Mouse (Mus musculus): ENCODE data around the gene Olfr834.

Gene Olfr834

GRCm38 (mm10) chr9:18987690-18988089 lies at the start of gene Olfr834:
Gene Olfr834 (plus strand): TSS chr9:18987990.
- no peak for DNase-seq (ENCODE audit: low read depth, low spot score)

DNA sequence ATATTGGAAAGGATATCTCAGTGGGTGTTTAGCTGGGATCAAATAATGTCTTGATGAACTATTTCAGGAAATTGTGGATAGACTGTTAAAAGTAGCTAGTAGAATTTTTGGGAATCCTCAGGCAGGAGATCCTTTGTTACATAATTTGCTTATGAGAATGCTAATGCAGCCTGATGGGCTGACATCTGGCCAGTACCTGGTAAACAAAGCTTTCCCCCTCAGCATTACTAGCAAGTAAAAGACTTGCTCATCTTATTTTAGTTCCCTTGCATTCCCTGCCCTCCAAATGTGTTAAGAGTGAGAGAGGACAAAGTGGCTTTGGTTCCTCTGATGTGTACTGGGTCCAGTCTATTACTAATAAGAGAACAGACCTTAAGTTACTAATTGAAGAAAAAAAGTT lies 25.8 kb upstream of the Olfr834 start:
- no peak for DNase-seq (ENCODE audit: low read depth, low spot score)

- no peak for DNase-seq (ENCODE audit: low read depth, low spot score)
Measured at GRCm38 (mm10) chr9:19032435-19032834, 44.6 kb downstream of the Olfr834 start, which contains the start of gene Olfr835. Gene Olfr835 (plus strand): TSS chr9:19032735.

Data from CD4-positive helper T cell, adult 2 months (primary cell).